Mouse (Mus musculus): ENCODE results near the gene Iqsec1.

Iqsec1 gene

DNA sequence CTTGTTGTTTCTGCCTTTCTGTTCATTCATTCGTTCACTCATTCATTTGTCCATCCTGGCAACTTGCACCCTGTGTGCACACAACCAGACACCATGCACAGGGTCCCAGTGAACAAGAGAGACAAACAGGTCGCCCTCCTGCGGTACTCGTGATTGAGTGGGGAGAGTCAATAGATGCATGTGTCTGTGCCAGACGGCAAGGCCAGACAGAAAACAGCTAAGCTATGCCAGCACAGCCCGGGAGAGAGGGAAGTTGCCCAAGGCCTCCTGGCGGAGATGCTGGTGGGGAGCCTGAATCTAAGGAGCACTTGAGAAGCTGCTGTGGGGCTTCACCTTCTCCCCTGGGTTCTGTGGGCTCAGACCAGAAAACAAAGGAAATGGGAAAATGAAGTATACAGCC is 373.1 kb downstream of the Iqsec1 start:
- DNase-seq, result no peak

DNA sequence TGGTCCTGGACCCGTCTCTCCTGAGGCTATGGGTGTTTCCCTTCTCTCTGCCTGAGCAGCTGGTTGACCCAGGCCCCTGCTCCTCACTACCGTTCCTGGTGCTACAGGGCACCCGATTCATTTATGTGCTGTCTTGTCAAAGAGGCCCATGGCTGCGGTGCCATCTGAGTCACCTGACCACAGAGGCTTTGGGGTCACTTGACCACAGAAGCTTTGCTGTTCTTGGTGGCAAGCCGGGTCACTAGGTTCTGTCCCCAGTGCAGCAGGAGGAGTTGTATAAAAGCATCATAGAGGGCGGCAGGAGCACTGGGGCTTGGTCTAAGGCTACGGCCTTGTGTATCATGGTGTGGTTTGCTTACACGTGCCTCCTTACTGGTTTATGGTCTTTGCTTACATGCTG is 375.2 kb downstream of the Iqsec1 start:
- no peak for DNase-seq

DNA sequence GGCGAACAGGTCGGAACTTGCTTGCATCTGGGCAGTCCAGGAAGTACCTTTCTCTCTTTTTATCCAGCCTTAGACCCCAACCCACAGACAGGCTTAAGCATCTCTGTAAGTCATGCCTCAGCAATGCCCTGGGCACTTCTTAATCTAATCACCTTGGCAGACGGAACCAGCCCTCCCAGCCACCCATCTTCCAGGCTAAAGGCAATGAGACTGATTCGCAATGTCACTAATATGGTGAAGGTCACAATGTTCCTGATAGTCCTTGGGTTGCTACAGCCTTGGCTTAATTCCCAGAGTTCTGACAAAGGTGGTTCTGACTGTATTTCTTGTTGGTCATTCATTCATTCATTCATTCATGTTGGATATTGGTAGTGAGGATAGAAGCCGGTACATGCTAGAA is 378.2 kb downstream of the Iqsec1 start:
- no peak for DNase-seq

DNA sequence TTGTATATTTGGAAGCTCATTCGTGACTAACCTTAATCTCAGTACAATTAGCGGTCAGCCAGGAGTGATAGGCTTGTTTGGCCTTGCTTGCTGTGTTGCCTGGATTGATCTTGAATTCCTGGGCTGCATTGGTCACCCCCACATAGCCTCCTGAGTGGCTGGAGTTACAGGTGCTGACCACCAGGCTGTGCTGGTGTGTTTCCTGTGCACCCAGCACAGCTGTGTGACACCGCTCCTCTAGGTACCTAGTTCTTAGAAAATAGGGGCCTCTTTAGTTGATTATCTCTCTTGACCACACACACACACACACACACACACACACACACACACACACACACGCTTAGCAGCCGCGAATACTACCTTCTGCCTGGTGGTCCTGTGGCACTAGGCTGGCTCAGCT is 380.3 kb downstream of the Iqsec1 start:
- no peak for DNase-seq

DNA sequence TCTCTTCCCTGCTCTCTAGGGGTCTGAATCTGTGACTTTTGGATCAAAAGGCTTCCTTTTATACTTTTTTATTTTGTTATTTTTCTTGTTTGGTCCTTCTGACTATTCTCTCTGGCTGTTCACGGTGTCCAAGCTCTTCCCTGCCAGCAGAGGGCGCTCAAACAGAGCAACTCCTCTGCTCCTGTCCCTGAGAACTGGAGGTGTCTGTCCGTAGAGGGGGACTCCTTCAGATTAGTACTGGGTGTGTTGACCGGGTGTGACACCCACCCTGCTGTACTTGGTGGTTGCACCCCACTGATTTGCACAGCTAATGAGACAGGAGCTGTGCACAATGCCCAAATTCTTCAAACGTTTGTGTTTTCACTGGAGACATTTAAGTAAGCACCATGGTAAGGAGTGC is 381.3 kb downstream of the Iqsec1 start:
- no peak for DNase-seq

DNA sequence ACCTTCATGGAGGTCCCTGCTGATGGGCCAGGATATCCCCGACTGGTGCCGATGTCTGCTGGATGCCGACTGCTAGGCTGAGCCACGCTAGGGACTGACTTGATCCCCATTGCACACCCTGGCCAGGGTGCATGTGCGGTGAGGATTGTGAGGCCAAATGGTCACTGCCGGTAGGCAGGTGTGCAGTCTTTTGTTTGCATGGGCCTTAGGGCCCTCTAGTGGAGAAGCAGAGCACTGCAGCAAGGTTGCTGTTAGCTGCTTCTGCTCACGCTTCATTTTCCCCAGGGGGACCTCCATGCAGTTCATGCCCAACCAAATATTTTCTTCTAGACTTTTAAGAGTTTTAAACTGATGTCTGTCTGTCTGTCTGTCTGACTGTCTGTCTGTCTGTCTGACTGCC is 381.9 kb downstream of the Iqsec1 start:
- peak; percentile 61 for DNase-seq

Data from kidney, adult 11 months (tissue).